Mouse (Mus musculus) right cerebral cortex, postnatal 4 days (tissue): ENCODE measurements around the gene Mb.
A peak's percentile ranks its signal among the peaks of the same experiment; 100 is the strongest.

Experiments
- DNase-seq: peaks from one replicate; pipeline ENCODE4 v3.0.0-alpha.2; 2022

The Mb gene

GRCm38 (mm10) chr15:77025884-77026583, 24.4 kb downstream of the Mb start:
- no peak for DNase-seq

- DNase-seq, result no peak
Measured at GRCm38 (mm10) chr15:77022401-77022957, 28.0 kb downstream of the Mb start.

- DNase-seq, result no peak
Measured at GRCm38 (mm10) chr15:77021851-77022250, 28.6 kb downstream of the Mb start.

GRCm38 (mm10) chr15:77021056-77021455, 29.4 kb downstream of the Mb start:
- DNase-seq, result no peak

- DNase-seq, result no peak
Measured at GRCm38 (mm10) chr15:77020136-77020535, 30.3 kb downstream of the Mb start.

- DNase-seq, result no peak
Measured at GRCm38 (mm10) chr15:77019533-77019932, 30.9 kb downstream of the Mb start.

- no peak for DNase-seq
Measured at GRCm38 (mm10) chr15:77018740-77019340, 31.6 kb downstream of the Mb start.

- DNase-seq, result no peak
Measured at GRCm38 (mm10) chr15:77017897-77018296, 32.6 kb downstream of the Mb start.

GRCm38 (mm10) chr15:77016509-77016908, 34.0 kb downstream of the Mb start:
- DNase-seq, result no peak

- DNase-seq, result no peak
Measured at GRCm38 (mm10) chr15:77014985-77015384, 35.5 kb downstream of the Mb start.

- DNase-seq, result no peak
Measured at GRCm38 (mm10) chr15:77014431-77014830, 36.0 kb downstream of the Mb start.

- DNase-seq, result peak; percentile 40
Measured at GRCm38 (mm10) chr15:77013753-77014241, 36.7 kb downstream of the Mb start.

- DNase-seq, result no peak
Measured at GRCm38 (mm10) chr15:77008851-77009250, 41.6 kb downstream of the Mb start.

GRCm38 (mm10) chr15:77003868-77004215, 46.6 kb downstream of the Mb start:
- no peak for DNase-seq

GRCm38 (mm10) chr15:77003173-77003867, 47.1 kb downstream of the Mb start:
- no peak for DNase-seq

GRCm38 (mm10) chr15:76998878-76999588, 51.4 kb downstream of the Mb start:
- DNase-seq, result peak; percentile 46

- DNase-seq, result no peak
Measured at GRCm38 (mm10) chr15:76998048-76998447, 52.4 kb downstream of the Mb start.

GRCm38 (mm10) chr15:76994413-76994812, 56.1 kb downstream of the Mb start:
- no peak for DNase-seq

GRCm38 (mm10) chr15:76987542-76988094, 62.9 kb downstream of the Mb start:
- peak; percentile 67 for DNase-seq

- no peak for DNase-seq
Measured at GRCm38 (mm10) chr15:76987137-76987536, 63.3 kb downstream of the Mb start.

- DNase-seq, result no peak
Measured at GRCm38 (mm10) chr15:76982745-76983144, 67.7 kb downstream of the Mb start.

GRCm38 (mm10) chr15:76979799-76980198, 70.7 kb downstream of the Mb start:
- no peak for DNase-seq

- DNase-seq, result no peak
Measured at GRCm38 (mm10) chr15:76976619-76977018, 73.9 kb downstream of the Mb start.
